Mouse (Mus musculus) olfactory bulb, adult 2 months (tissue): ENCODE measurements around the gene H2-M10.5. TPM values are rescaled to one million over a fixed set of nuclear protein-coding genes. Genes with fewer than 3 reads are reported as not detected.
"Not testable (repeated sequence)": the region's sequence is repeated elsewhere in the genome, so short reads cannot be mapped to it uniquely, and the experiment has no call there.

Experiments
- H3K27ac ChIP-seq: fragments of 200-500 bp; 2 replicates; pipeline ENCODE4 v1.5.1; 2012; ENCODE audit warnings: low read depth, low read length; ENCODE audit not compliant: insufficient read depth
- H3K4me1 ChIP-seq: fragments of 200-500 bp; 2 replicates; pipeline ENCODE4 v1.6.1; 2012; ENCODE audit warnings: low read length; ENCODE audit not compliant: control insufficient read depth, insufficient read depth
- H3K4me3 ChIP-seq: fragments of 200-500 bp; 2 replicates; pipeline ENCODE4 v1.5.1; 2012; ENCODE audit warnings: mild to moderate bottlenecking, low read depth, low read length, moderate library complexity; ENCODE audit not compliant: insufficient read depth
- CTCF ChIP-seq: fragments of 200-500 bp; IDR thresholded peaks from 2 replicates; pipeline ENCODE4 v1.5.1; 2012; ENCODE audit warnings: low read depth, mild to moderate bottlenecking, low read length, moderate library complexity; ENCODE audit not compliant: insufficient read depth
- POLR2A ChIP-seq: fragments of 200-500 bp; IDR thresholded peaks from 2 replicates; pipeline ENCODE4 v1.6.1; 2012; ENCODE audit warnings: mild to moderate bottlenecking, low read depth, low read length, moderate library complexity; ENCODE audit not compliant: insufficient read depth
- WGBS: fragments of 180-500 bp; shearing (Covaris S2); methylation state at CpG from one replicate; pipeline ENCODE4 v1.1.7; 2018; 5-methylcytosine and 5-hydroxymethylcytosine counted together
- polyA plus RNA-seq: library from polyadenylated mRNA; stranded (reverse); fragments of >200 nt; gene quantifications from 2 replicates; pipeline ENCODE4 v1.2.4, GENCODE M21; 2012; ENCODE audit warnings: low replicate concordance; ENCODE audit not compliant: missing spikeins, insufficient read depth, insufficient read length

Gene H2-M10.5
- not detected in 2 replicates for polyA plus RNA-seq

GRCm38 (mm10) chr17:36772610-36773009 is at the start of gene H2-M10.5:
Gene H2-M10.5 (plus strand): TSS chr17:36772910.
- not testable (repeated sequence) for H3K4me1 ChIP-seq, H3K4me3 ChIP-seq, H3K27ac ChIP-seq
- WGBS: 91% methylated on average over 2 of the region's 2 CpGs

GRCm38 (mm10) chr17:36726046-36726445 is 46.7 kb upstream of the H2-M10.5 start:
- Histone ChIP-seq H3K4me1 (no peaks in the 10 kb centered on the region), H3K27ac (no peak overlapping the region), H3K4me3 (no peak overlapping the region)
- TF ChIP-seq CTCF (no peak), POLR2A (no peak)
- 18% methylated on average over 2 of the region's 2 CpGs for WGBS

DNA sequence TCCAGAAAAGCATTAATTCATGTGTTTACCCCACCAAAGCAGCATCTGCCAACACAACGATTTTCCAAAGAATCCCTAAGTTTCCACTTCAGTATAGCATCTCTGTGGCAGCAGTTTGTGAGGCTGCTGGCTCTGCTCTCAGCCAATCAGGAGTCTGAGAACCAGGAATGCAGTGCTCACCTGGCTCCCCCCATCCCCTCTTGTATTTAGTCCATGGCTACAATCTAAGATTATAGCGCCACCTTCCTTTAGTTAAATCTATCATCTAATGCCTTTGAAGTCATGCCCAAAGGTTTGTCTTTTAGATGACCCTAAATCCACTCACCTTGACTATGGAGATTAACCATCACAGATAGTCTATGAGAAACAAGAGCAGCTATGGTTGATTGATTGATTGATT is 8.9 kb upstream of the H2-M10.5 start:
- 56% methylated on average over 2 of the region's 2 CpGs for WGBS
- TF ChIP-seq CTCF (no peak), POLR2A (no peak)
- no peaks in the 10 kb centered on the region for H3K4me1 ChIP-seq

DNA sequence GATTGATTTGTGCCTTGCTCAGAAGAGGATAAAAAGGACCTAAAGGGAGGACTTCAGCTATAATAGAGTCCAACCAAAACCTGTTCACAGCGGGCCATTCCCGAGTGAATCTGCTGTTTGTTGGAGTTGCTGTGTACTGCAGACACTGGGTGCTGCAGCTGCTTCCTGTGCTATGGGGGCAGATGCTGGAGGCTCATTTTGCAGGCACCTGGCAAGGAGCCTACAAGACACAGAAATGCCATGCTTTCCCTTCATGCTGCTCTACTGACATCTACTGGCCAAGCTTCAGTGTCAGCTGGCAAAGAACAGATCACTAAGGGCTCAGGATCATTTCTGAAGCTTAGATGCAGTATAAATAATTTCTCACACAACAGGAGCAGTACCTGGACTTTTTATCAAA is 8.5 kb upstream of the H2-M10.5 start:
- not testable (repeated sequence) for H3K27ac ChIP-seq, H3K4me1 ChIP-seq, H3K4me3 ChIP-seq
- WGBS: 20% methylated on average over 2 of the region's 2 CpGs

More for the DNA sequence above, 8.9 kb upstream of the H2-M10.5 start:
- H3K27ac ChIP-seq: no peak overlapping the region
- H3K4me3 ChIP-seq: no peak overlapping the region

- not testable (repeated sequence) for H3K4me3 ChIP-seq, H3K4me1 ChIP-seq, H3K27ac ChIP-seq
- WGBS: 34% methylated on average over 2 of the region's 2 CpGs
Measured at GRCm38 (mm10) chr17:36765403-36765802, 7.3 kb upstream of the H2-M10.5 start.

GRCm38 (mm10) chr17:36781533-36781932 is 8.8 kb downstream of the H2-M10.5 start:
- Histone ChIP-seq H3K4me3 (no peak overlapping the region), H3K4me1 (no peaks in the 10 kb centered on the region), H3K27ac (no peak overlapping the region)
- TF ChIP-seq POLR2A (no peak), CTCF (no peak)
- WGBS: 39% methylated on average over 3 of the region's 3 CpGs

DNA sequence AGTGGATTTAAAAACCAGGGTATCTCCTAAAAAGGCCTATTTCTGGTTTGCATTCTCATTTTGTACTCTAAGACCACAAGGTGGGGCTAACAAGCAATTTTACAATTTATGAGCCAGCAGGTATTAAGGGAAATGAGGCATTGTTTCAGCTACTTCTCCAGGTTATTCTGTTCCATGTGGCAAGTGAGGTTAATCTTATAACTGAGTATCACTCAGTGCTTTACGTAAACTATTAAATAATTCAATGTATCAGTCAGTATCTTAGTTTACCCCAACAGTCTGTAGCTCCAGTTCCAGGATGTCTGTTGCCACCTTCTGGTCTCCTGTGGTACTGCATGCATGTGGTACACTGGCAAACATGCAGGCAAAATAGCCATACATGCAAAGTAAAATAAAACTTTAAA is 13.8 kb downstream of the H2-M10.5 start:
- H3K27ac ChIP-seq, H3K4me1 ChIP-seq, H3K4me3 ChIP-seq: not testable (repeated sequence)
- WGBS: 31% methylated on average over 1 of the region's 1 CpGs

GRCm38 (mm10) chr17:36788351-36788750 is 15.6 kb downstream of the H2-M10.5 start:
- TF ChIP-seq POLR2A (no peak), CTCF (no peak)
- 65% methylated on average over 2 of the region's 2 CpGs for WGBS
- no peak overlapping the region for H3K4me3 ChIP-seq
- no peak overlapping the region for H3K27ac ChIP-seq
- no peaks in the 10 kb centered on the region for H3K4me1 ChIP-seq

- H3K27ac ChIP-seq, H3K4me1 ChIP-seq, H3K4me3 ChIP-seq: not testable (repeated sequence)
Measured at GRCm38 (mm10) chr17:36788801-36789200, 16.1 kb downstream of the H2-M10.5 start.

DNA sequence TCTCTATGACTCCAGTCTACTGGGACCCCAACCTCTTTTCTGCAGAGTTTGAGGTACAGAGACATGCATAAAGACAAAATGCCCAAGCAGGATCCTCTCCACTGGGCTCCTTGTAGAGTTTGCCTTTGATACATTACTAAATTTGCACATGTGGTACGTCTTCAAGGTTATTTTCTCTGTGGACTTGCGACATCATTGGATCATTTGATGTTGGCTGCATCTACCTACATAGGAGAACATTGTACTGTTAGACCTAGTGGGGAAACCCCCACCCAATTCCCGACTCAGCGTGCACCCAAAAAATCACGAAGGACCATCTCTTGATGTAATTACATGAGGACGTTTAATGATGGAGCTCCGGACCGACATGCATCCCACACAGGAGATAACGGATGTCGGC is 26.8 kb downstream of the H2-M10.5 start:
- 90% methylated on average over 10 of the region's 10 CpGs for WGBS
- TF ChIP-seq POLR2A: no peak
- TF ChIP-seq CTCF: no peak
- Histone ChIP-seq H3K4me3 (no peak overlapping the region), H3K4me1 (no peaks in the 10 kb centered on the region), H3K27ac (no peak overlapping the region)

- WGBS: 78% methylated on average over 4 of the region's 4 CpGs
- H3K4me1 ChIP-seq, H3K27ac ChIP-seq, H3K4me3 ChIP-seq: not testable (repeated sequence)
Measured at GRCm38 (mm10) chr17:36799921-36800462, 27.3 kb downstream of the H2-M10.5 start.
